ENCODE assay signal across 25 mouse cellular contexts in the genomic region with DNA sequence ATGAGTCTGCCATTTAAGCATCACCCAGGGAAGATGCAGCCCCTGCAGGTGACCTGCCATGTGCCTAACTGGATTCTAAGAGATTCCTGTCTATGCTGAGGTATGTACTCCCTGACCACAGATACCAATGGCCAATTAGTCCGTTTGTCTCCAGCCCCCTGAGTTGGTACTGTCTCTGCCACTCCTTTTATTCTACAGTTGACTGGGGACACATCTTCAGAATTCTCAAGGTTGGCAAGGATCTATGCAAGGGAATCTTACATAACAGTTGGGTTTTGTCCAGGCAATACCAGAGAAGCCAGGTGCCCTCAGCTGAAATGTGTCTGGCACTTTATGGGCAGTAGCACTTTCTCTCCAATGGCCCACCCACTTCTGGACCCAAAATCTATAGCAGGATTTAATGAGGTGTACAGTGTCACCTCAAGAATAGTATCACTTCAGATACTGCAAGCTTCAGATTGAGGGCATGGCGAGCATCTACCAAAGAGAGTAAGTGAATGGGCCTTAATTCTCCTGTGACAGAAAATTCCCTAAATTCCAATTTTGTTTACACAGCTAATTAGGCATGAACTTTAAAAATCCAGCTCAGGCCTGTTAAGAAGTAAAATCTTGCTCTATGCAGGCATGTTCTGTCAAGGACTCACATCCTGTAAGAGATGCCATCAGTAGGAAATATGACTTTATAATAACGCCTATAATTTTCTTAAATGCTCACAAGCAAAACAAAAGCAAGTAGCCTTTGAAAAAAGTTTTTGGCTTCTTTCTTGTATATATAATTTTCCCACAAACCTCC.
A peak's percentile ranks its signal among the peaks of the same experiment; 100 is the strongest.
DNase-seq lines count a peak whose midpoint lies in the region; ATAC-seq lines count a peak whose summit lies in the region.
"Had no signal": no experiment of that assay in that cellular context is flagged by ENCODE, and none has a peak within 500 bp of the region (broad histone marks: within the 10 kb centered on the region; RNA-seq: fewer than 3 reads in every experiment).

No protein-coding gene starts in this region.

- peak; percentile 38 for DNase-seq in kidney, adult 11 months
- no peak for DNase-seq in kidney, postnatal 10 days
- DNase-seq in kidney, adult 18-20 months: peak; percentile 12
- DNase-seq in right cerebral cortex, postnatal 4 days: no peak
- DNase-seq in thymus, postnatal 25 days: no peak
- no peak for DNase-seq in cerebellum, adult 9-11 months
- DNase-seq: adrenal gland, postnatal 10 days; cerebellum, adult 2 months; gastrocnemius, postnatal 14 days; heart, adult 2 months; heart, postnatal 14 days; liver had no signal

- H3K27me3 ChIP-seq in kidney, embryonic 16.5 days (ENCODE audit: insufficient read depth, low read length): no peaks in the 10 kb centered on the region
- H3K27me3 ChIP-seq: forebrain, embryonic 15.5 days; heart, embryonic 13.5 days; liver, embryonic 15.5 days; lung, embryonic 15.5 days; neural tube, embryonic 15.5 days had no signal

- peak; percentile 53; the same call in 1 of the 2 replicates for ATAC-seq in kidney, embryonic 16.5 days (ENCODE audit: low FRiP score, low TSS enrichment)
- ATAC-seq: activated CD4-positive, CD25-positive, alpha-beta regulatory T cell, adult 4 months; CD4-positive, CD25-positive, alpha-beta regulatory T cell, adult 4 months; forebrain, embryonic 15.5 days; hindbrain, postnatal 0 days; intestine, embryonic 16.5 days had no signal

- peaks cover 18% of the 10 kb centered on the region for H3K4me1 ChIP-seq in kidney, embryonic 16.5 days (ENCODE audit: insufficient read depth, low read length)
- H3K4me1 ChIP-seq: forebrain, embryonic 15.5 days; heart, embryonic 13.5 days; liver, embryonic 15.5 days; lung, embryonic 15.5 days; neural tube, embryonic 15.5 days had no signal

- no peak overlapping the region for H3K9ac ChIP-seq in kidney, embryonic 16.5 days (replicated peaks; ENCODE audit: low read length)
- H3K9ac ChIP-seq: forebrain, embryonic 15.5 days; heart, embryonic 13.5 days; liver, embryonic 15.5 days; lung, embryonic 15.5 days; neural tube, embryonic 15.5 days had no signal

- H3K4me2 ChIP-seq in kidney, embryonic 16.5 days (replicated peaks; ENCODE audit: low read depth, low read length): no peak overlapping the region
- H3K4me2 ChIP-seq: forebrain, embryonic 15.5 days; heart, embryonic 13.5 days; liver, embryonic 15.5 days; lung, embryonic 15.5 days; midbrain, embryonic 11.5 days; neural tube, embryonic 15.5 days had no signal

- WGBS in kidney, embryonic 16.5 days: 47% methylated on average over 3 of the region's 3 CpGs

- H3K4me3 ChIP-seq in kidney, embryonic 16.5 days (ENCODE audit: low read length): no peak overlapping the region
- H3K4me3 ChIP-seq: forebrain, embryonic 15.5 days; heart, adult 2 months; heart, embryonic 13.5 days; limb, embryonic 10.5 days; liver, embryonic 15.5 days; lung, embryonic 15.5 days; neural tube, embryonic 15.5 days had no signal

- no peak overlapping the region for H3K27ac ChIP-seq in kidney, embryonic 16.5 days (ENCODE audit: low read length)
- H3K27ac ChIP-seq: forebrain, embryonic 15.5 days; heart, adult 2 months; heart, embryonic 13.5 days; hindbrain, postnatal 0 days; limb, embryonic 10.5 days; liver, embryonic 15.5 days; lung, embryonic 15.5 days; macrophage; neural tube, embryonic 15.5 days had no signal

- H3K9me3 ChIP-seq in kidney, embryonic 16.5 days (ENCODE audit: low read length): no peaks in the 10 kb centered on the region
- H3K9me3 ChIP-seq: forebrain, embryonic 15.5 days; heart, embryonic 13.5 days; limb, embryonic 10.5 days; liver, embryonic 15.5 days; lung, embryonic 15.5 days; neural tube, embryonic 15.5 days had no signal

- H3K36me3 ChIP-seq in kidney, embryonic 16.5 days (ENCODE audit: insufficient read depth, low read length): no peaks in the 10 kb centered on the region
- H3K36me3 ChIP-seq: forebrain, embryonic 15.5 days; heart, embryonic 13.5 days; limb, embryonic 10.5 days; liver, embryonic 15.5 days; lung, embryonic 15.5 days; neural tube, embryonic 15.5 days had no signal

Comparison
In these comparisons a context has a peak if more than half of its experiments do, and no peak if none do; other contexts are left out.
1. DNase-seq: peak in kidney, adult 11 months (single experiment) and kidney, adult 18-20 months (single experiment); none in kidney, postnatal 10 days (single experiment), right cerebral cortex, postnatal 4 days (single experiment), thymus, postnatal 25 days (single experiment) and cerebellum, adult 9-11 months (single experiment).